Mouse (Mus musculus) brain, embryonic 18.5 days (tissue): ENCODE measurements at regions not wholly inside any gene's neighbourhood (a gene's known extent, or its start where the extent isn't known, plus 50 kb on each side); places are given as distances from the start of the nearest gene placed in this dataset.

Source experiments
- DNase-seq: peaks from one replicate; pipeline ENCODE4 v3.0.0-alpha.2; 2012; ENCODE audit warnings: low read depth, low spot score

- no peak for DNase-seq
Measured at GRCm38 (mm10) chr9:24942943-24943342, 146.3 kb upstream of the Gm10181 start.

- DNase-seq = no peak
Measured at GRCm38 (mm10) chr9:24943830-24944229, 145.4 kb upstream of the Gm10181 start.

- no peak for DNase-seq
Measured at GRCm38 (mm10) chr9:24952516-24952915, 136.7 kb upstream of the Gm10181 start.

- DNase-seq = no peak
Measured at GRCm38 (mm10) chr9:24955641-24956040, 133.6 kb upstream of the Gm10181 start.

- no peak for DNase-seq
Measured at GRCm38 (mm10) chr9:24956566-24956965, 132.7 kb upstream of the Gm10181 start.

- no peak for DNase-seq
Measured at GRCm38 (mm10) chr9:24963290-24963689, 125.9 kb upstream of the Gm10181 start.

- DNase-seq = no peak
Measured at GRCm38 (mm10) chr9:24967571-24967970, 121.7 kb upstream of the Gm10181 start.

GRCm38 (mm10) chr9:24974021-24974741, 115.0 kb upstream of the Gm10181 start:
- no peak for DNase-seq

- DNase-seq = no peak
Measured at GRCm38 (mm10) chr9:24982796-24983195, 106.4 kb upstream of the Gm10181 start.

GRCm38 (mm10) chr9:24994491-24994890, 94.7 kb upstream of the Gm10181 start:
- DNase-seq = no peak

- no peak for DNase-seq
Measured at GRCm38 (mm10) chr9:25021095-25021691, 68.0 kb upstream of the Gm10181 start.

- no peak for DNase-seq
Measured at GRCm38 (mm10) chr9:25022439-25022838, 66.8 kb upstream of the Gm10181 start.

GRCm38 (mm10) chr9:25024486-25024885, 64.7 kb upstream of the Gm10181 start:
- DNase-seq = no peak

GRCm38 (mm10) chr9:25027581-25027980, 61.6 kb upstream of the Gm10181 start:
- DNase-seq = peak; percentile 40

GRCm38 (mm10) chr9:25028305-25028704, 60.9 kb upstream of the Gm10181 start:
- no peak for DNase-seq

GRCm38 (mm10) chr9:25031466-25031865, 57.8 kb upstream of the Gm10181 start:
- DNase-seq = no peak
